Mouse (Mus musculus) adrenal gland, postnatal 4 days (tissue): ENCODE results near the gene Nqo1. TPM values are rescaled to one million over a fixed set of nuclear protein-coding genes. Genes with fewer than 3 reads are reported as not detected.

Experiments
- total RNA-seq, 2 experiments: library from RNA; stranded (reverse); gene quantifications; 2 replicates each; pipeline ENCODE4 v1.2.3; 2021

Gene Nqo1
- total RNA-seq, 2 experiments from 2014 or later = 9.7 to 10.5 TPM

Other genes starting within 250 kb of the Nqo1 start
- 100 to 1,000 TPM; 154 to 167 TPM for gene Nfat5, start 109.7 kb downstream of the Nqo1 start, total RNA-seq
- 10 to 100 TPM; 37.5 to 42.4 TPM for gene Nob1, start 21.8 kb upstream of the Nqo1 start, total RNA-seq
- 10 to 100 TPM; 53.9 to 57.8 TPM for gene Wwp2, start 33.2 kb upstream of the Nqo1 start, total RNA-seq
- 10 to 100 TPM; 87.4 to 89.7 TPM for gene Psmd7, start 185.3 kb upstream of the Nqo1 start, total RNA-seq